Mouse (Mus musculus): ENCODE results near the gene Sipa1l1.
A peak's percentile ranks its signal among the peaks of the same experiment; 100 is the strongest.

Sipa1l1 gene

GRCm38 (mm10) chr12:82168820-82169533 lies at the start of gene Sipa1l1:
Gene Sipa1l1, plus strand, starts transcription at chr12:82169320.
- peak; percentile 88 for ATAC-seq (ENCODE audit: low TSS enrichment)

GRCm38 (mm10) chr12:82121947-82122346 lies 47.2 kb upstream of the Sipa1l1 start:
- ATAC-seq (ENCODE audit: low TSS enrichment): peak; percentile 70

DNA sequence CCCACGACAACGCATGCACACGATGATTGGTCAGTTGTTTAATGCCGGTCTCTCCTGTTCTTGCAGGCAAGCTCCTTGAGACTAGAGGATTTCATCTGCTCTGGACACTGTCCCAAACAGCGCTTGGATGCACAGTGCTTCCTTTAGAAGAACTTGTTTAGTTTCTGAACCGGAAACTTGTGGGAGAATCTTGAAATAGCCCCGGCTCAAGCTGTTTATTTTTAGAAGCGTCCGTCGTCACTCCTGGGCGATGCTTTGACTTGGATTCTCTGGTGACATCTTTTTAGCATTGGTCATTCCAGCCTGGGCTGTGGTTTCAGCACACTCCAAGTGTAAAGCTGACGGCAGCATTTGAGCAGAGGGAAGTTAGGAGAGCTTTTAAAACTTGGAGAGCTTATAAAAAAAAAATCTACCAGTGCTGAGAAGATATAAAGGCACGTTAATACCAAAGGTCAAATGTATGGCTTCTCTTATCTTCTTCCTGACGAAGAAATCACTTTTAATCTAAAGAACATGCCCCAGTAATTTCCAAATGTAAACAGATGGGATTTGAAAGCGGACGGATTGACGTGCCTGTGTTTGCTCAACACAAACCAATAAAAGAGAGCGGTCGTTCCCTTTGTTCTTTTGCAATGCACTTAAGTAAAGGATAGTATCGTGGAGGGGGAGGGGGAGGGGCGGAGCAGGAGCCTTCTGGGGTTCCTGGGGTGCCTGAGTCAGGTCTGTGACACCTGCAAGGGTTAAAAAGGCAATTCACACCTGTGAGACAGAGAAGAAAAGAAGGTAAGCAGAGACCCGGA lies 46.5 kb upstream of the Sipa1l1 start:
- ATAC-seq (ENCODE audit: low TSS enrichment): peak; percentile 73

DNA sequence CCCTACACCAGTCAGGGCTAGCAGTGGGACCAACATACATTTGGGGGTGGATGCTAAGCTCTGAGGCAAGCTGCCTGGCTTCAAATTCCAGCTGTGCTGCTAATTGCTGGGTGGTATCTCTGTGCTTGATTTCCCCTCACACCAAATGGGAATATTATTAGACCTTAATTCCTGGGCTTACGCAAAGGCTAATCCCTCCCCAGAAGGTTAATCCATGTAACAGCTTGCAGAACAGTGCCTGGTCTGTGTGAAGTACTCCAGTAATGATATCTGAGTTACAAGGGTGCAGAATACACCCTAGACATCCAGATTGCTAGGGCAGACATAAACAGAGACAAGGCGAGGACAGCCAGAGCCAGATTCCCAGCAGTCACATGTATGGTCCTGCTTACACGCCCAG lies 42.3 kb upstream of the Sipa1l1 start:
- ATAC-seq (ENCODE audit: low TSS enrichment): no peak

DNA sequence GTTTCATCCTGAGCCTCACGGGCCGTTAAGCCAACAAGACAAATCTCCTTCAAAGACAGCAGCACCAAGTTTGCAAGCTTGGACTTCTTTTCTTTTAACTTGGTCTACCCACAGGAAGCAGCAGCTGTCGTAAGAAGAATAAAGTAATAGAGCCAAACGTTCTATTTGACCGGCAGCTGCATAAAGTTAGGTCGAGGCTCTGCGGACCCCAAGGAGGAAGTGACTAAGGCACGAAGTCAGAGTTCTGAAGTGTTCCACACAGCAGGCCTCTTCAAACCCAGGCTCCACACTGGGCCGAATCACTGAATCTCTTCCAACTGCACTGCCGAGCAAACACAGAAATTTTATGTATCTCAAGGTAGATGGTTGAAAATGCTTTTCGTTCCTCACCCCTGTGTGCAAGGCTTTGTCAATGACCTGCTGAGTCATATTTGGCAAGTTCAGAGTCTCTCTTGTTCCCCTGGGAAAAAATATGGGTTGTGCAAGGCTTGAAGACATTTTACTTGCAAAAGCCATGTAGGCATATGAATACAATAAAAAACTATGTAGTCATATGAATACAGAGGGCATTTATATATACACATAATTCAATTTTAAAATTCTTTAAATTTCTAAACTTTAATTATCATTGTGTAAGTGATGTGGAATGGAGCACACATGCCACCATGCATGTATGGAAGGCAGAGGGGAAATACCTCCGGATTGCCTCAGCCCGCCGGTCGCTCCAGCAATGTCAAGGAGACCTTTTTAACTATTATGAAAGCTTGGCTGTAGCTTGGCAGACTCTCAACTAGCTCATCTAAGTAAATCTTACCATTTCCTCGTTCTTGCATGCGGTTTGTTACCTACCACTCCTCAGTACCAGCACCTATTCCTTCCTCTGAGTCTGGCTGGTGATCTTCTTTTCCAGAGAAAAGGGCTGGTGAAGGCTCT lies 29.6 kb upstream of the Sipa1l1 start:
- ATAC-seq (ENCODE audit: low TSS enrichment): no peak

GRCm38 (mm10) chr12:82143371-82143770 lies 25.7 kb upstream of the Sipa1l1 start:
- no peak for ATAC-seq (ENCODE audit: low TSS enrichment)

DNA sequence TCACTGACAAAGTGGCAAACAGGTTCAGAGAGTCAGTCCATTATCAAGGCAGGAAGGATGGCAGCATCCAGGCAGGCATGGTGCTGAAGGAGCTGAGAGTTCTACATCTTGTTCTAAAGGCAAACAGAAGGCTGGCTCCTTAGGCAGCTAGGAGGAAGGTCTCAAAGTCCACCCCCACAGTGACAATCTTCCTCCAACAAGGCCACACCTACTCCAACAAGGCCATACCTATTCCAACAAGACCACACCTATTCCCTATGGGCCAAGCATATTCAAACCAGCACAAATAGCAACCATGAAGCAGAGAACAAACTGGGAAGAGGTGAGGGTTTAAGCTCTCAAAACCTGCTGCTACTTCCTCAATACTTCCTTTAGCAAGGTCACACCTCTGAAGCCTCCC lies 23.9 kb upstream of the Sipa1l1 start:
- no peak for ATAC-seq (ENCODE audit: low TSS enrichment)

DNA sequence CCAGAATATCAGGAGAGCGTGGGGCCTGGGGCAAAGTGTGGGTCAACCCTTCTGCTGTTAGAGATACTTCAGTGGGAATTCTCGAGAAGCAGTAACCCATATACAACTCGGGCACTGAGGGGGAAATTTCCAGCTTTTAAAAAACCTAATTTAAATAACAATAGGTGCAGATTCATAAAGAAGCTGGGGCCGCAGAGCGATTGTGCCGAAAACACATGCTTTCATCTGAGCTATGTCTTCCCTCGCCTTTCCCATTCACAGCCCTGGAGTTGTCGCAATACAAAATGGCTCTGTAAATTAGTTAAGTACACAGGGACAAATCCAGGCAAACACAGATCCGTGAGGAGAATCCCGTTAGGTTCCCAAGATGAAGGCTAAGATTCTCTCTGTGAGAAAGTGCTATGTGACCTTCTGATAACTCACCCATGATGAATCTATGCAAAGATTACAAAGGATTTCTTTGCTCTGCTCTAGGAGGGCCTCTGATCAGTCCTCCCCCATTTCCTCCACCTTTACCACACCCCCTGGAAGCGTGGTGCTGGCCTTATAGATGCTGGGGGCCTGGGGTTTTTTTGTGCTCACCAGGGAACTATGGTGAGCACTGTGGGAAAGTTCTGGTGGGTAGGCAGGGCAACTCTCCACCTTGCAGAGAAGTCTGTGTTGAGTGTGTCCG lies 22.0 kb upstream of the Sipa1l1 start:
- ATAC-seq (ENCODE audit: low TSS enrichment): 0 out of 2 replicates have a peak, but pooled peaks have one; percentile 25

GRCm38 (mm10) chr12:82148328-82148930 lies 20.7 kb upstream of the Sipa1l1 start:
- no peak for ATAC-seq (ENCODE audit: low TSS enrichment)

DNA sequence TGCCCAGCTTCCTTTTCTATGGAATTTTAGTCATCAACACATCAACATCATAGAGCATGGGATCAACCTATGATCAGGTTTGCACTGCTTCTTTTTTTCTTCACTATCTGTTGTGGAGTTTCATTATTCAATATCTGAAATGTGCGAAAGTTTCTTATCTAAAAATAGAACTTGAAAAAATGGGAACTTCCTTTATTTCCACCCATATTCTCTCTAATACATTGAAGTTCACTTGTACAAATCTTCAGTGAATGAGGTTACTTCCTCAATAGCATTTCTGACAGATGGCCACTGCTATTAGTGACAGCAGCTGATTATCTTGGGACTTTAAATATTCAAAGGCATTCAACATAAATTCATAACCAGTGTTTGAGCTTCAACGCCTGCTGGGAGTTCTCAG lies 18.1 kb upstream of the Sipa1l1 start:
- ATAC-seq (ENCODE audit: low TSS enrichment): no peak

- ATAC-seq (ENCODE audit: low TSS enrichment): no peak
These were observed 14.6 kb upstream of the Sipa1l1 start for GRCm38 (mm10) chr12:82154527-82154926.

DNA sequence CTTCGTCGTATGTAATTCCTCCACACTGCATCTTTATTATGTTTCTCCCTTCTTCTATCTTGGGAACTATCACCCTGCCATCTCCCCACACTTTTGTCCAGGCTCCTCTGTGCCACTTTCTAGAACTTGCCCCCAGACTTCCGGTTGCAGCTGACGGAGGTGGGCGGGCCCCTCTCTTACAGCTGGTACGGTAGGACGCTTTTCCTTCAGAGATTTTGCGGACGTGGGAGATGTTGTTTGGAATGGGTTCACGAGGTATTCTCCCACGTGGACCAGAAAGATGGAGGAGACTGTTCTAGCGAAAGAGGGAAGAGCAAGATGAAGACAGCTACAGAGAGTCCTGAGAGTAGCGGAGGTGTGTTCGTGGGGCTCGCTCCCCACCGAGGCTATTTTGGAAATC lies 10.6 kb upstream of the Sipa1l1 start:
- peak; percentile 64 for ATAC-seq (ENCODE audit: low TSS enrichment)

- no peak for ATAC-seq (ENCODE audit: low TSS enrichment)
These were observed 9.7 kb upstream of the Sipa1l1 start for GRCm38 (mm10) chr12:82159372-82159771.

- ATAC-seq (ENCODE audit: low TSS enrichment): no peak
These were observed 3.5 kb upstream of the Sipa1l1 start for GRCm38 (mm10) chr12:82165651-82166050.

DNA sequence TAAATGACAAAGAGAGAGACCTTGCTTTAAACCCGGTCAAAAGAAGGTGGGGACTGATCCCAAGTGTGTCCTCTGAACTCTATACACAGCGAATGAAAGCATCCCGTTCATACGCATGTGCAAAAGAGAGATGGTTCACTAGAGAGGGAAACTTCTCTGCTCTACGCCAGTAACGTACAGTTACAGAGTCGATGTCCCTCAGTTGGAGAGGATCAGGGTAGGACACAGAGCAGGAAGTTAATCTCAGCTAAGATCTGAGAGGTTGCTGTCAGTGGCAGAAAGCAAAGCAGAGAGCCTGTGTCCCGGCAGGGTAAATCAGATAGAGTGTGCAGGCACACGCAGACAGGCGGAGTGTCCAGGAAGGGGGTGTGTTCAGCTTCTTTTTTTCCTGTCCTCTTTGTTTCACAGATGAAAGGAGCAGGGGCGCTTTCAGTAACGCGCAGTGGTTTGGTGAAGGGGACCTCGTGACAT lies 3.0 kb upstream of the Sipa1l1 start:
- ATAC-seq (ENCODE audit: low TSS enrichment): no peak

DNA sequence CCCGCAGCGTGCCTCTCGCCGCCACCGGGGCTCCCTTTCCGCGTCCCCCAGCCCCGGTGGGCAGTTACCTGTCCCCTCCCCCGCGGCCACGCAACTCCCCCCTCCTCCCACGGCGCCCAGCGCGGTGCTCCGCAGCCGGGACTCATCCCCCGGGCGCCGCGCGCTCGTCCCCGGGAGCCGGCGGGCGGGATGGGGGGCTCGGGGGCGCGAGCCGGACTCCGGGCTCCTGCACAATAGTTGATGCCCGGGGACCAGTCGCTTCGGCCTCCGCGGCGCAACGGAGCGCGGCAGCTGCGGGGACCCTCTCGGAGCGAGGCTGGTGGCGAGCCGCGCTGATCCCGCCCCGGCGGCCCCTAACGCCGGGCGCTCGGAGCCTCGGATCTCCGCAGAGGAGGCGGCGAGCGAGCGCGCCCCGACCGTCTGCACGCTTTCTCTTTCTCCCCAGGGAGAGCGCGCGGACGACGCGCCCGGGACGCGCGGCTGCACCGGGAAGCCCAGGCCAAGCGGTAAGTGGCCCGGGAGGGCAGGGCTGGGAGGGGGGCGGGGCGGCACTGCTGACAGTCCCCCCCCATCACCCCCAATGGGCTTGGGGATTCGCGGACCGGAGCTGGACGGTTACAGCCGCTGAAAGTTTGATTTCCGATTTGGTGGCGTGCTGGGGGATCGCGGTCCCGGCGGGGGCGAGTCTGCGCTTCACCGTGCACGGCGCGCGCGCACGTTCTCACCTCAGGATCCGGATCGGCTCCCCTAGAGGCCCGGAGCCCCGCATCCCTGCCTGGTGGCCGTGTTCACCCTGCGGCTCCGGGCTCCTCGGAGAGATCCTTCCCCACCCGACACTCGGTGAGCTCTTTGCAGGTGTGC lies 681 bp downstream of the Sipa1l1 start:
- ATAC-seq (ENCODE audit: low TSS enrichment): peak; percentile 34

DNA sequence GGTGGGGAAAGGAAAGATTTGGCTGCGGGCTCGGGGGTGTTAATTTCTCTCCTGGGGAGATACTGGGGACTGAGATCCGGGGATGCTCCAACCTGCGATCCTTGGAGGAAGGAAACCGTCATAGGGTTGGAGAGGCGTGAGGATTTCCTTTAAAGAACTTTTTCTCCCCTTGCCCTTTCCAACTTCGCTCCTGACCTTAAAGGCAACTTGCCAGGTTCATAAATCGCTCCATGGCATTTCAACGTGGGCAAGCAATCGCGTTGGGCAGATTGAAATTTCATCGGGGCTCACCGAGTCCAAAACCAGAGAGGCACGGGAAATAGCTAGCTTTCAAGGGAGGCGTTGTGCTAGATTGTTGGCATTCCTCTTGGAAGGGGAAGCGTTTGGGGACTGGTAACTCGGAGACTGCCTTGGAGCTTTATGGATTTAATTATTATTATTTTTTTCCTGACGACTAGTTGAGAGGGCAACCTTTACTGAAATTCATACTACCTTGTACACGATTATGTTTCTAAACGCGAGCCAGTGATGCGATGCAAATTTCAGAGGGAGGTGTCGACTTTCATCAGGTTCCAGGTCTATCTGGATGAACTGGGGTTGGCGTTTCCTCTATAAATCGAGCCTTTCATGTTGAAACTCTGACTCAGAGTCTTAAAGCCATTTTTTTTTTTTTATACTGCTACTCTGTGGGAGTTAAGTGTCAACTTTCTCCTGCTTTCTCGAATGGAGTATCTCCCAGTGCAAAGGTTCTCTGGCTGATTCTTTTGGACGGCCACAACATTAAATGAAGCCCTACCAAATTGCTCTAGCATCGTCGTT lies 1.6 kb downstream of the Sipa1l1 start:
- no peak for ATAC-seq (ENCODE audit: low TSS enrichment)

DNA sequence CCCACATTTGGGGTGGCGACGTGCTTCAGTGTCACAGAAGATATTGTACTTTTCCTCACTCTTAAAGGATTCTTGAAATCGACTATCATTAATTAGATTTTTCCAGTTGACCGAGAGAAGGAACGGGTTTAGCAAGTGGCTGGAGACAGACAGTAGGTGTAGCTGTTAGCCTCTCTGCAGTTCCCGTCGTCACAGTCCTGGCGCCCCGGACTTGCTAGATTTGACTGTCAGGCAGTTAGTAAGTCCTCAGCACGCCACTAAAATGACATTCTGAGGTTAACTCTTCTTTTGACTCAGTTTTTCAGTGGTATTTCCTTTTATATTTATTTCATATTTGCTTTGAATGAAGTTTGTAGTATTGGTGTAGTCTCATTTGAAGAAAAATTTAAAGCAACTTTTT lies 2.5 kb downstream of the Sipa1l1 start:
- ATAC-seq (ENCODE audit: low TSS enrichment): no peak

DNA sequence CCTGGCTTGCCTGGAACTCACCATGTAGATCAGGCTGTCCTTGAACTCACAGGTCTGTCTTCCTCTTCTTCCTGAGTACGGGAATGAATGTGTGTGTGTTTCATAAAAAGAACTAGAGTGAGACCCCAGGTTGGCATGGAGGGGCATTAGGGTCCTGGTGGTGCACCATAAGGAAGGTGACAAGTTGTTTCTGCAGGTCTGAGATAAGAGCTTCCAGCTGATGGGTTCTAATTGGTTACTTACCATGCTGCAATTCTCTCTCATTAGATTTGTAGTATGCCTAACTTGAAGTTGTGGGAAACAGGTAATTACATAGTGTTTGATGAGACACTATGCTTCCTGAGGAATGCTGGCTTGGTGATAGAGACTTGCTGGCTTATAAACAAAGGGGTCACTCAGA lies 4.5 kb downstream of the Sipa1l1 start:
- no peak for ATAC-seq (ENCODE audit: low TSS enrichment)
